Mouse (Mus musculus): Measurements from ENCODE around the gene Mier2. TPM values are rescaled to one million over a fixed set of nuclear protein-coding genes. Genes with fewer than 3 reads are reported as not detected.
A peak's percentile ranks its signal among the peaks of the same experiment; 100 is the strongest.

Mier2 gene
- total RNA-seq, 1 experiment, result 58.5 TPM

GRCm38 (mm10) chr10:79584426-79584825, 29.4 kb upstream of the Mier2 start:
- no peak overlapping the region for H3K9ac ChIP-seq (ENCODE audit: insufficient read depth, low read depth, low read length, poor library complexity, severe bottlenecking)
- TF ChIP-seq HCFC1 (IDR thresholded peaks at IDR 0.05; ENCODE audit: borderline replicate concordance, insufficient read depth, low read length) (no peak), MAFK (IDR thresholded peaks at IDR 0.05; ENCODE audit: insufficient read depth, low read depth, low read length) (no peak), CHD2 (IDR thresholded peaks at IDR 0.05; ENCODE audit: low read depth, low read length) (no peak), ZC3H11A (IDR thresholded peaks at IDR 0.05; ENCODE audit: borderline replicate concordance, low read depth, low read length) (no peak), ZNF384 (IDR thresholded peaks at IDR 0.05; ENCODE audit: low read depth, low read length) (no peak)
- no peak overlapping the region for H3K4me3 ChIP-seq (ENCODE audit: insufficient read depth in 1 of 2, low read depth in 1 of 2, low read length in 2 of 2, poor library complexity in 1 of 2, severe bottlenecking in 1 of 2)
- H3K27ac ChIP-seq (ENCODE audit: insufficient read depth, low read depth, low read length, poor library complexity, severe bottlenecking), result no peak overlapping the region
- no peak for DNase-seq (ENCODE audit: low read depth, low spot score)
- H3K4me1 ChIP-seq (ENCODE audit: control insufficient read depth in 2 of 2, insufficient read depth in 2 of 2, low read length in 2 of 2, poor library complexity in 1 of 2), result peaks cover 1 to 2% of the 10 kb centered on the region in 2 experiments; a peak in 2 of 4 replicates
- H3K36me3 ChIP-seq (ENCODE audit: control insufficient read depth, insufficient read depth, low read length, poor library complexity, severe bottlenecking), result no peaks in the 10 kb centered on the region
- H3K9me3 ChIP-seq (ENCODE audit: control insufficient read depth, insufficient read depth, low read depth, low read length), result no peaks in the 10 kb centered on the region
- in situ Hi-C loops (cut with MboI; ENCODE audit: low sequenced_read_pairs in 2 of 2, unreplicated experiment in 2 of 2), result no loop called here

- Histone ChIP-seq H3K9ac (ENCODE audit: insufficient read depth, low read depth, low read length, poor library complexity, severe bottlenecking) (no peak overlapping the region), H3K27ac (ENCODE audit: insufficient read depth, low read depth, low read length, poor library complexity, severe bottlenecking) (no peak overlapping the region), H3K4me1 (ENCODE audit: control insufficient read depth in 2 of 2, insufficient read depth in 2 of 2, low read length in 2 of 2, poor library complexity in 1 of 2) (peaks cover 1 to 2% of the 10 kb centered on the region in 2 experiments; a peak in 2 of 4 replicates), H3K4me3 (ENCODE audit: insufficient read depth in 1 of 2, low read depth in 1 of 2, low read length in 2 of 2, poor library complexity in 1 of 2, severe bottlenecking in 1 of 2) (no peak overlapping the region), H3K9me3 (ENCODE audit: control insufficient read depth, insufficient read depth, low read depth, low read length) (no peaks in the 10 kb centered on the region), H3K36me3 (ENCODE audit: control insufficient read depth, insufficient read depth, low read length, poor library complexity, severe bottlenecking) (no peaks in the 10 kb centered on the region)
- no peak for DNase-seq (ENCODE audit: low read depth, low spot score)
- TF ChIP-seq MAFK (IDR thresholded peaks at IDR 0.05; ENCODE audit: insufficient read depth, low read depth, low read length) (no peak), ZC3H11A (IDR thresholded peaks at IDR 0.05; ENCODE audit: borderline replicate concordance, low read depth, low read length) (no peak), HCFC1 (IDR thresholded peaks at IDR 0.05; ENCODE audit: borderline replicate concordance, insufficient read depth, low read length) (no peak), ZNF384 (IDR thresholded peaks at IDR 0.05; ENCODE audit: low read depth, low read length) (no peak), CHD2 (IDR thresholded peaks at IDR 0.05; ENCODE audit: low read depth, low read length) (no peak)
- in situ Hi-C loops (cut with MboI; ENCODE audit: low sequenced_read_pairs in 2 of 2, unreplicated experiment in 2 of 2), result no loop called here
These were observed 29.0 kb upstream of the Mier2 start for GRCm38 (mm10) chr10:79584021-79584420.

DNA sequence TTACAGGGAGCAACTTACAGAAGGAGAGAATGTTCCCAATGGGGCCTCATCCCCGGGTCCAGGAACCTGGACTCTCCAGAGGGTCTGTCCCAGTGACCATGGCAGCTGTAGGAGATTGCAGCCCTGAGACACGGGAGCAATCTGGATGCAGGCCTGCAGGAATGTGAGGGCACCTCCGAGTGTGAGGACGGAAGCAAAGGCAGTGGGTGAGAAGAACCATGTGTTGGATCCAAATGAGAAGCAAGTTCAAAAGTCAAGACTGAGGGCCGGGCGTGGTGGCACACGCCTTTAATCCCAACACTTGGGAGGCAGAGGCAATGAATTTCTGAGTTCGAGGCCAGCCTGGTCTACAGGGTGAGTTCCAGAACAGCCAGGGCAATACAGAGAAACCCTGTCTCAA, 26.5 kb upstream of the Mier2 start:
- in situ Hi-C loops (cut with MboI; ENCODE audit: low sequenced_read_pairs in 2 of 2, unreplicated experiment in 2 of 2), result no loop called here
- no peaks in the 10 kb centered on the region for H3K9me3 ChIP-seq (ENCODE audit: control insufficient read depth, insufficient read depth, low read depth, low read length)
- no peak overlapping the region for H3K27ac ChIP-seq (ENCODE audit: insufficient read depth, low read depth, low read length, poor library complexity, severe bottlenecking)
- no peaks in the 10 kb centered on the region for H3K36me3 ChIP-seq (ENCODE audit: control insufficient read depth, insufficient read depth, low read length, poor library complexity, severe bottlenecking)
- no peak for TF ChIP-seq CHD2 (IDR thresholded peaks at IDR 0.05; ENCODE audit: low read depth, low read length)
- no peak for TF ChIP-seq ZC3H11A (IDR thresholded peaks at IDR 0.05; ENCODE audit: borderline replicate concordance, low read depth, low read length)
- TF ChIP-seq HCFC1 (IDR thresholded peaks at IDR 0.05; ENCODE audit: borderline replicate concordance, insufficient read depth, low read length), result no peak
- DNase-seq (ENCODE audit: low read depth, low spot score), result no peak
- no peak overlapping the region for H3K4me3 ChIP-seq (ENCODE audit: insufficient read depth in 1 of 2, low read depth in 1 of 2, low read length in 2 of 2, poor library complexity in 1 of 2, severe bottlenecking in 1 of 2)
- H3K9ac ChIP-seq (ENCODE audit: insufficient read depth, low read depth, low read length, poor library complexity, severe bottlenecking), result no peak overlapping the region
- peaks cover 0 to 1% of the 10 kb centered on the region in 2 experiments; a peak in 2 of 4 replicates for H3K4me1 ChIP-seq (ENCODE audit: control insufficient read depth in 2 of 2, insufficient read depth in 2 of 2, low read length in 2 of 2, poor library complexity in 1 of 2)

DNA sequence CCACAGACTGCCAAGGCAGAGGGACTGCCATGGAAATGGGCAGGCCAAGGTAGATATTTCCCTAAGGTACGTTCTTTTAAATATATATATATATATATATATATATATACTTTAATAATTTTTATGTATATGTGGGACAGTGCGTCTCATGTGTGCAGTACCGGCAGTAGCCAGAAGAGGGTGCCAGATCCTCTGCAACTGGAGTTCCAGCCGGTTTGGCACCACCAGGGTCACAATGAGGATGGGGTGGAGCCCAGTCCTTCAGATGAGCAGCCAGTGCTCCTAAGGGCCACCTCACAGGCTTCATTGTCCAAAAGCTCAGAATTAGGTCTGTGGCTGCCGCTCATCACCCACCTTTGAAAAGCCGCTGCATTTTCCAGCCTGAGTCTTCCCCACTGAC, 25.8 kb upstream of the Mier2 start:
- Histone ChIP-seq H3K9ac (ENCODE audit: insufficient read depth, low read depth, low read length, poor library complexity, severe bottlenecking) (no peak overlapping the region; the same call in 1 of the 2 replicates), H3K27ac (ENCODE audit: insufficient read depth, low read depth, low read length, poor library complexity, severe bottlenecking) (no peak overlapping the region), H3K9me3 (ENCODE audit: control insufficient read depth, insufficient read depth, low read depth, low read length) (no peaks in the 10 kb centered on the region), H3K4me1 (ENCODE audit: control insufficient read depth in 2 of 2, insufficient read depth in 2 of 2, low read length in 2 of 2, poor library complexity in 1 of 2) (peaks cover 0 to 1% of the 10 kb centered on the region in 2 experiments; a peak in 2 of 4 replicates), H3K4me3 (ENCODE audit: insufficient read depth in 1 of 2, low read depth in 1 of 2, low read length in 2 of 2, poor library complexity in 1 of 2, severe bottlenecking in 1 of 2) (no peak overlapping the region), H3K36me3 (ENCODE audit: control insufficient read depth, insufficient read depth, low read length, poor library complexity, severe bottlenecking) (no peaks in the 10 kb centered on the region)
- TF ChIP-seq ZC3H11A (IDR thresholded peaks at IDR 0.05; ENCODE audit: borderline replicate concordance, low read depth, low read length) (0 out of 2 replicates have a peak, but pooled peaks have one; percentile 20), CHD2 (IDR thresholded peaks at IDR 0.05; ENCODE audit: low read depth, low read length) (no peak)
- in situ Hi-C loops (cut with MboI; ENCODE audit: low sequenced_read_pairs in 2 of 2, unreplicated experiment in 2 of 2), result no loop called here
- DNase-seq (ENCODE audit: low read depth, low spot score), result peak; percentile 56

- no peak for TF ChIP-seq HCFC1 (IDR thresholded peaks at IDR 0.05; ENCODE audit: borderline replicate concordance, insufficient read depth, low read length)
- TF ChIP-seq ZC3H11A (IDR thresholded peaks at IDR 0.05; ENCODE audit: borderline replicate concordance, low read depth, low read length), result no peak
- TF ChIP-seq MAFK (IDR thresholded peaks at IDR 0.05; ENCODE audit: insufficient read depth, low read depth, low read length), result no peak
- TF ChIP-seq ZNF384 (IDR thresholded peaks at IDR 0.05; ENCODE audit: low read depth, low read length), result no peak
- no peak for TF ChIP-seq CHD2 (IDR thresholded peaks at IDR 0.05; ENCODE audit: low read depth, low read length)
- H3K9ac ChIP-seq (ENCODE audit: insufficient read depth, low read depth, low read length, poor library complexity, severe bottlenecking), result no peak overlapping the region
- no peaks in the 10 kb centered on the region for H3K36me3 ChIP-seq (ENCODE audit: control insufficient read depth, insufficient read depth, low read length, poor library complexity, severe bottlenecking)
- H3K4me3 ChIP-seq (ENCODE audit: insufficient read depth in 1 of 2, low read depth in 1 of 2, low read length in 2 of 2, poor library complexity in 1 of 2, severe bottlenecking in 1 of 2), result no peak overlapping the region
- H3K9me3 ChIP-seq (ENCODE audit: control insufficient read depth, insufficient read depth, low read depth, low read length), result no peaks in the 10 kb centered on the region
- H3K27ac ChIP-seq (ENCODE audit: insufficient read depth, low read depth, low read length, poor library complexity, severe bottlenecking), result no peak overlapping the region
- DNase-seq (ENCODE audit: low read depth, low spot score), result no peak
- in situ Hi-C loops (cut with MboI; ENCODE audit: low sequenced_read_pairs in 2 of 2, unreplicated experiment in 2 of 2), result no loop called here
- peaks cover 0 to 1% of the 10 kb centered on the region in 2 experiments; a peak in 2 of 4 replicates for H3K4me1 ChIP-seq (ENCODE audit: control insufficient read depth in 2 of 2, insufficient read depth in 2 of 2, low read length in 2 of 2, poor library complexity in 1 of 2)
These were observed 25.4 kb upstream of the Mier2 start for GRCm38 (mm10) chr10:79580356-79580755.

All from ES-E14 (cell line).